Mouse (Mus musculus) intestine, postnatal 0 days (tissue): ENCODE results near the gene Akap5. TPM values are rescaled to one million over a fixed set of nuclear protein-coding genes. Genes with fewer than 3 reads are reported as not detected.
A peak's percentile ranks its signal among the peaks of the same experiment; 100 is the strongest.

Source experiments
- ATAC-seq: fragments of 200-750 bp; cut with Nextera tagmentation; 2 replicates; pipeline ENCODE4 v1.8.0; 2017; ENCODE audit warnings: mild to moderate bottlenecking, moderate TSS enrichment, moderate library complexity
- H3K27ac ChIP-seq: fragments of 300-500 bp; sonication (generic); 2 replicates; pipeline ENCODE4 v1.5.1; 2014; ENCODE audit warnings: mild to moderate bottlenecking, low read depth, low read length, moderate library complexity
- H3K27me3 ChIP-seq: fragments of 300-500 bp; sonication (generic); replicated peaks from 2 replicates; pipeline ENCODE4 v1.6.1; 2014; ENCODE audit warnings: low read length, mixed read lengths; ENCODE audit not compliant: control insufficient read depth, insufficient read depth
- H3K36me3 ChIP-seq: fragments of 300-500 bp; sonication (generic); 2 replicates; pipeline ENCODE4 v1.6.1; 2014; ENCODE audit warnings: mild to moderate bottlenecking, moderate library complexity; ENCODE audit not compliant: control insufficient read depth, insufficient read depth
- H3K4me1 ChIP-seq: fragments of 300-500 bp; sonication (generic); replicated peaks from 2 replicates; pipeline ENCODE4 v1.6.1; 2014; ENCODE audit warnings: antibody characterized with exemption, low read length, mixed read lengths; ENCODE audit not compliant: control insufficient read depth, insufficient read depth
- H3K4me2 ChIP-seq: fragments of 300-500 bp; sonication (generic); replicated peaks from 2 replicates; pipeline ENCODE4 v1.6.1; 2014; ENCODE audit warnings: low read depth, mild to moderate bottlenecking, moderate library complexity
- H3K4me3 ChIP-seq: fragments of 300-500 bp; sonication (generic); 2 replicates; pipeline ENCODE4 v1.5.1; 2014; ENCODE audit warnings: low read depth, low read length
- H3K9ac ChIP-seq: fragments of 300-500 bp; sonication (generic); 2 replicates; pipeline ENCODE4 v1.6.1; 2014; ENCODE audit warnings: mild to moderate bottlenecking, low read depth, low read length
- H3K9me3 ChIP-seq: fragments of 300-500 bp; sonication (generic); 2 replicates; pipeline ENCODE4 v1.6.1; 2016; ENCODE audit warnings: mixed run types; ENCODE audit not compliant: control insufficient read depth
- CTCF ChIP-seq: sonication (generic); IDR thresholded peaks from 2 replicates; pipeline ENCODE4 v1.5.1; 2016; ENCODE audit warnings: low read depth, mild to moderate bottlenecking, control low read depth, antibody characterized with exemption, moderate library complexity
- WGBS: fragments of 180-500 bp; shearing (Covaris S2); extraction: QIAGEN DNeasy Blood & Tissue Kit; methylation state at CpG from one replicate; pipeline ENCODE4 v1.1.7; 2014; 5-methylcytosine and 5-hydroxymethylcytosine counted together
- polyA plus RNA-seq: library from polyadenylated mRNA; unstranded; fragments of >200 nt; fragmentation: Nextera tagmentation; extraction: Ambion mirVana; gene quantifications from 2 replicates; pipeline ENCODE4 v1.2.1, GENCODE M21; 2015

Akap5 gene
- polyA plus RNA-seq, 1 experiment from 2014 or later: 0.85 TPM

DNA sequence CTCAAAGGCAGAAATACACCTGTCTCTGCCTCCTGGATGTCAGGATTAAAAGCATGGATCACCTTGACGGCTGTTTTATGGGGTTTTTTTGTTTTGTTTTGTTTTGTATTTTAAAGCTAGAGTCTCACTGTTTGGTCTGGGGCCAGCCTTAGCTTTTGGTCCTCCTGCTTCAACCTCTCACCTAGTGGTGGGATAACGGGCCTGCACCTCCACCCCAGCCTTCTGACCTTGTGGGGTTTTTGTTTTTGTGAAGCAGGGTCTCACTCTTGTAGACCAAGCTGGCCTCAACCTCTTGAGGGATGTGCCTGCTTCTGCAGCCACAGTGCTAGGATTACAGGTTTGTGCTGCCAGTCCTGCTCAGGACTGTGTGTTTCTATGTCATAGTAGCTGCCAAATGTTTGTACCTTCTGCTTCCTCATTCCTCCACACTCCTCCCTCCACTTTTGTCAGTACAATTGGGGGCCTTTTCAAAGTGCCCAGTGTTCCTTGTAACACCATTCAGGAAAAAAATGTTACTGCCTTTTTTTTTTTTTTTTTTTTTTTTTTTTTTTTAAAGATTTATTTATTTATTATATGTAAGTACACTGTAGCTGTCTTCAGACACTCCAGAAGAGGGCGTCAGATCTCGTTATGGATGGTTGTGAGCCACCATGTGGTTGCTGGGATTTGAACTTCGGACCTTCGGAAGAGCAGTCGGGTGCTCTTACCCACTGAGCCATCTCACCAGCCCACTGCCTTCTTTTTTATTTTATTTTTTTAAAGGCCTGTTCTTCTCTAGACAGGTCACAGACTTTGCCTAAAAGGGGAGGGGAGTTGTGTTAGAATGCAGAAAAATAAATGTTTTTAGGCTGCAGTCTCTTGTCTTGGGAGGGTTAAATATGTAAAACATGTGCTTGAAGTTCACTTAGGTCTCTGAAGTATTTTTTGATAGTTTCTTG lies 48.5 kb downstream of the Akap5 start:
- H3K27me3 ChIP-seq: no peaks in the 10 kb centered on the region
- H3K4me1 ChIP-seq: peaks cover 6% of the 10 kb centered on the region; the same call in 1 of the 2 replicates
- H3K9ac ChIP-seq: no peak overlapping the region
- H3K4me2 ChIP-seq: no peak overlapping the region
- no peak for ATAC-seq
- H3K36me3 ChIP-seq: no peaks in the 10 kb centered on the region
- no peaks in the 10 kb centered on the region for H3K9me3 ChIP-seq
- TF ChIP-seq CTCF: peak; percentile 37; the same call in 1 of the 2 replicates
- 69% methylated on average over 5 of the region's 7 CpGs for WGBS
- no peak overlapping the region for H3K4me3 ChIP-seq
- no peak overlapping the region for H3K27ac ChIP-seq

DNA sequence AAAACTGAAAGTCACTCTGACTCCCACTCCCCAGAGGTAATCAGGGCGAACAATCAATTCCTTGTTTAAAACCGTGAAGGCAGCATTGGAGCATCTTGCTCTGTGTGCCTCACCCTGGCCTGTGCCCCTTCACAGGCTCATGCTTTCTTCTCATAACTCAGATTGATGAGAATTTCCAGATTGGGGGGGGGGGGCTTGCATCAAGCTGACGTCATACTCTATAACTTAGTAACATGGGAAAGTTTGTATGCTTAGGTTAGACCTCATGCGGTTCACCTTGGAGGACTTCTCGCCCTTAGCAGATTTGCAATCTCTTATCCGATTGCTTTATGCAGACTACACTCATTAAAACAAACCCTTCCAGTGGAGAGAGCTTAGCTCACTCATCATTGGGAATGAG lies 49.3 kb downstream of the Akap5 start:
- no peak overlapping the region for H3K27ac ChIP-seq
- no peak overlapping the region for H3K4me3 ChIP-seq
- 64% methylated on average over 6 of the region's 6 CpGs for WGBS
- 0 out of 2 replicates have a peak, but pooled peaks cover 6% of the 10 kb centered on the region for H3K4me1 ChIP-seq
- no peaks in the 10 kb centered on the region for H3K27me3 ChIP-seq
- no peaks in the 10 kb centered on the region for H3K36me3 ChIP-seq
- no peak for TF ChIP-seq CTCF
- no peak overlapping the region for H3K4me2 ChIP-seq
- H3K9me3 ChIP-seq: no peaks in the 10 kb centered on the region
- no peak overlapping the region for H3K9ac ChIP-seq
- no peak for ATAC-seq

DNA sequence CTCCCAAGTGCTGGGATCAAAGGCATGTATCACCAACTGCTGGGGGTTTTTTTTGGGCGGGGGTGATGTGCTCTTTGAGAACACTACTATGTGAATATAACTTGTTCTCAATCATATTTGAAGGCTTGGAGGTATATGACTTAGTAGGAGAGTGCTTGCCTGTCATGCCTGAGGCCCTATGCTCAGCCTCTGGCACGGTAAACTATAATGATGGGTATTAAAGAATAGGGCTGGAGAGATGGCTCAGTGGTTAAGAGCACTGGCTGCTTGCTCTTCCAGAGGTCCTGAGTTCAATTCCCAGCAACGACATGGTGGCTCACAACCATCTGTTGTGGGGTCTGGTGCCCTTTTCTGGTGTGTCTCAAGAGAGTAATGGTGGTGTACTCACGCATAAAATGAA lies 50.2 kb downstream of the Akap5 start:
- no peaks in the 10 kb centered on the region for H3K9me3 ChIP-seq
- H3K4me2 ChIP-seq: no peak overlapping the region
- no peaks in the 10 kb centered on the region for H3K36me3 ChIP-seq
- no peak for ATAC-seq
- H3K27me3 ChIP-seq: no peaks in the 10 kb centered on the region
- H3K4me3 ChIP-seq: no peak overlapping the region
- H3K9ac ChIP-seq: no peak overlapping the region
- WGBS: 83% methylated on average over 4 of the region's 4 CpGs
- no peak overlapping the region for H3K27ac ChIP-seq
- H3K4me1 ChIP-seq: 0 out of 2 replicates have a peak, but pooled peaks cover 6% of the 10 kb centered on the region
- TF ChIP-seq CTCF: no peak

DNA sequence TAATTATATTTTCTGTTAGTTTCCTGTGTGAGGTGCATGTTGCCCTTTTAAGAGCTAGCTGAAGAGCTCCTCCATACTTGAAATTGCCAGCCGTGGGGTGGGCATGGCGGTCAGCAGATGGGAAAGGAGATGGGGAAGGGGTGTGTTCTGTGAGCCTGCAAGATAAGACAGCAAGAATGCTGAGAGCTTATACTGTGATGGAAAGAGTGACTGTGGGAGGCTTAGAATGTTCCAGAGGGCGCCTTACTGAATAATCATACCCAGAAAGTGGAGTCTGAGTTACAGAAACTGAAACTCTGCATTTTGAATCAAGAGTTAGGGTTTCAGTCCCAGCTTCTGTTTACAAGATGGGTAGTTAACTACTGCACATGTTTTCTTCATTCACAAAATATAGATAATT lies 50.8 kb downstream of the Akap5 start:
- ATAC-seq: no peak
- H3K4me1 ChIP-seq: 0 out of 2 replicates have a peak, but pooled peaks cover 6% of the 10 kb centered on the region
- H3K9me3 ChIP-seq: no peaks in the 10 kb centered on the region
- H3K27ac ChIP-seq: no peak overlapping the region
- H3K9ac ChIP-seq: no peak overlapping the region
- no peaks in the 10 kb centered on the region for H3K27me3 ChIP-seq
- TF ChIP-seq CTCF: no peak
- H3K4me3 ChIP-seq: no peak overlapping the region
- no peaks in the 10 kb centered on the region for H3K36me3 ChIP-seq
- no peak overlapping the region for H3K4me2 ChIP-seq
- 79% methylated on average over 3 of the region's 3 CpGs for WGBS

DNA sequence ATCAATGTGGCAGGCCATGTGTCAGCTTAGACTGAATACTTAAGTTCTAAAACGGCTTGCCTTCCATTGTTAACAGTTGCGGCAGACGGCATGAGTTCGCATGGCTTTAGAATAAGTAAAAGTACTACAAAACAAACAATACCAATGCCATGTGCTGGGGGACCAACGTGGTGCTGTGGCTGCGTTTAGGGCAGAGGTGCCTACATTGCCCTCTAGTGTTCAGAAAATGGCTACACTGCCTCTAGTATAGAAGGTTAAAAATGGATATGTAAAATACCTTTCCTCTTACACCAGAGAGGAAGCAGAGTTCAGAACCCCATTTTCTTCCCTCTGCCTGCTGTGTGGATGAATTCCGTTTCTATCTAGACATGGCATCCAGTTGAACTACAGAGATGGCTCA lies 52.0 kb downstream of the Akap5 start:
- H3K27me3 ChIP-seq: no peaks in the 10 kb centered on the region
- H3K36me3 ChIP-seq: no peaks in the 10 kb centered on the region
- peak; percentile 77 for TF ChIP-seq CTCF
- no peak overlapping the region for H3K27ac ChIP-seq
- no peak overlapping the region for H3K9ac ChIP-seq
- no peak overlapping the region for H3K4me2 ChIP-seq
- WGBS: 40% methylated on average over 7 of the region's 7 CpGs
- H3K9me3 ChIP-seq: no peaks in the 10 kb centered on the region
- peak; percentile 14; the same call in 1 of the 2 replicates for ATAC-seq
- H3K4me3 ChIP-seq: no peak overlapping the region
- H3K4me1 ChIP-seq: 0 out of 2 replicates have a peak, but pooled peaks cover 6% of the 10 kb centered on the region

DNA sequence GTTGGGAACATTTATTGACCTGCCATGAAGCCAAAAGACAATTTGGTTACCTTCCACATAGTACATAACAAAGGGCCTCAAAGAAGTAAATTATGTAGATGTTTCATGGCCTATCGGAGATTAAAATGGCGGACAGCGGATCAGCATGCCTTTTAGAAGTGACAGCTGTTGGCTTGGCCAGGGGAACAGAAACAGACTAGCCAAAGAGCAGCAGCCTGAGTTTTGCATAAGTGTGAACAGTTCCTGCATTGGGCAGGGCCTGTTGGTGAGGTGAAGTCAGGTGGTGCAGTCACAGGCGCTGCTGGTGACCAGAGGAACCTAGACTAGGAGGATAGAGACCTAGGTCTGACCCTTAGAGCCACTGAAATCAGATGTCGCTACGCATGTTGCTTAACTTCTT lies 52.4 kb downstream of the Akap5 start:
- Histone ChIP-seq H3K27ac (no peak overlapping the region), H3K9ac (no peak overlapping the region), H3K27me3 (no peaks in the 10 kb centered on the region), H3K36me3 (no peaks in the 10 kb centered on the region), H3K9me3 (no peaks in the 10 kb centered on the region), H3K4me1 (0 out of 2 replicates have a peak, but pooled peaks cover 6% of the 10 kb centered on the region), H3K4me2 (no peak overlapping the region), H3K4me3 (no peak overlapping the region)
- ATAC-seq: no peak
- no peak for TF ChIP-seq CTCF
- WGBS: 94% methylated on average over 6 of the region's 6 CpGs
